Mouse (Mus musculus): Measurements from ENCODE around the gene Lrrc3. TPM values are rescaled to one million over a fixed set of nuclear protein-coding genes. Genes with fewer than 3 reads are reported as not detected.

Lrrc3 gene
- polyA plus RNA-seq, 1 experiment from 2014 or later: 2.7 TPM

DNA sequence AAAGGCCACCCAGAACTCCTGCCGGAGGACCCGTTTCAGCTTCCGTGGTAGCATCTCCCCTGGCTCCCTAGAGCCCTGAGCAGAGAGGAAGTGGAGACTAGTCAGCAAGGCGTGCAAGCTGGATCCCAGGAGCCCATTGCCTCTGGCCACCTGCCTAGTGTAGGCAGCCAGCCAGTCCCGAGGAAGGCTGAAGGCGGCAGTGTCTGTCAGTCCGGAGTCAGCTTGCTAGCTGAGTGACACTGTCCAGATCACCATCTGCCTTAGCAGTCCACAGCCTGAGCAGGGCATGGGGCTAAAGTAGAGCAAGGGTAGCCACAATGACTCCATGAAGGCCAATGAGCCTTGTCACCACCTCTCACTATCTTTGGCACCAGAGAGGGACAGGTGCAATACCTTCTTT lies 10.3 kb upstream of the Lrrc3 start:
- no peaks in the 10 kb centered on the region for H3K9me3 ChIP-seq (ENCODE audit: control insufficient read depth, low read length)
- WGBS: 84% methylated on average over 7 of the region's 7 CpGs
- no peaks in the 10 kb centered on the region for H3K4me1 ChIP-seq (ENCODE audit: control insufficient read depth, insufficient read depth, low read length)
- no peak overlapping the region for H3K9ac ChIP-seq (ENCODE audit: low read length)
- ATAC-seq (ENCODE audit: low FRiP score): no peak
- H3K36me3 ChIP-seq (ENCODE audit: control insufficient read depth, insufficient read depth, low read length): no peaks in the 10 kb centered on the region
- H3K27ac ChIP-seq (ENCODE audit: low read depth, low read length): no peak overlapping the region
- H3K4me3 ChIP-seq (ENCODE audit: low read depth, low read length): no peak overlapping the region
- H3K27me3 ChIP-seq (ENCODE audit: control insufficient read depth, insufficient read depth, low read length): no peaks in the 10 kb centered on the region
- H3K4me2 ChIP-seq: no peak overlapping the region
- no peak for DNase-seq (ENCODE audit: low spot score, missing footprints)

DNA sequence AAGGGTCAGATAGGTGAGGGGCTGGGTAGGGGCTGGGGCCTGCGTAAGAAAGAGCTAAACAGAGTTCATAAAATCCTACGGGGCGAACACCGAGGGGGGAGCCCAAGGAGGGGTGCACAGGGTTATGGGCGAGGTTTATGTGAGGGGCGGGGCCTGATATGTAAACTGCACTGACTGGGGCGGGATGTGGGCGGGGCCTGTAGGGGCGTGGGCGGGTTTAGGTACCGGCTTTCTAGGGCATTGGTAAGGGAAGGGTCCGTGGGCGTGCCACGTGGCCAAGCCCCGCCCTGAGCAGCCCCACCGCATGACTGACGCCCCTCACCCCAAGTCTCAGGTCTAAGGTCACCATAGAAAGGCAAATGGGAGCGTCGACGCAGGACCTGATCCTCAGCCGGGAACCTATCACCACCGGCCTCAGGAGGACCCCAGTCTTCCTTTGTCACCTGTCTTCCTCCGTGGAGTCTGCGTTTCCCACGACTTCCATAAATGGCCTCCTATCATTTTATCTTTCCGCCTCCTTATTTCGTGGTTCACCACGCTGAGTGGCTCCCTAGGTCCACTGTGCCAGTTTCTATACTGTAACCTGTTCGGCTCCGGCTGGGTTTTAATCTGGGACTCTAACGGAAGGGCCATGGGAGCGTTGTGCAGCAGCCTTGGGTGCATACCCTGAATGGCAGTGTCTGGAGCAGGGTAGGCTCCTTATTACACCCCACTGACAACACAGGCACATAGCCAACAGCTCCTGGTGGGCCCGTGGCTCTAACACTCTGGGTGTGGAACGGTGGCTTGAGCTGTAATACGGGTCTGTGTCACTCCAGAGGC lies 769 bp upstream of the Lrrc3 start:
- peak; percentile 85 for ATAC-seq (ENCODE audit: low FRiP score)
- Histone ChIP-seq H3K27ac (ENCODE audit: low read depth, low read length) (no peak overlapping the region), H3K9me3 (ENCODE audit: control insufficient read depth, low read length) (no peaks in the 10 kb centered on the region), H3K27me3 (ENCODE audit: control insufficient read depth, insufficient read depth, low read length) (peaks cover 8% of the 10 kb centered on the region), H3K4me2 (peak overlapping the region; percentile 70), H3K36me3 (ENCODE audit: control insufficient read depth, insufficient read depth, low read length) (no peaks in the 10 kb centered on the region), H3K4me1 (ENCODE audit: control insufficient read depth, insufficient read depth, low read length) (peaks cover 4% of the 10 kb centered on the region; the same call in 1 of the 2 replicates), H3K9ac (ENCODE audit: low read length) (peak overlapping the region; percentile 30), H3K4me3 (ENCODE audit: low read depth, low read length) (peak overlapping the region; percentile 45)
- WGBS: 6% methylated on average over 35 of the region's 35 CpGs
- peak; percentile 97 for DNase-seq (ENCODE audit: low spot score, missing footprints)

DNA sequence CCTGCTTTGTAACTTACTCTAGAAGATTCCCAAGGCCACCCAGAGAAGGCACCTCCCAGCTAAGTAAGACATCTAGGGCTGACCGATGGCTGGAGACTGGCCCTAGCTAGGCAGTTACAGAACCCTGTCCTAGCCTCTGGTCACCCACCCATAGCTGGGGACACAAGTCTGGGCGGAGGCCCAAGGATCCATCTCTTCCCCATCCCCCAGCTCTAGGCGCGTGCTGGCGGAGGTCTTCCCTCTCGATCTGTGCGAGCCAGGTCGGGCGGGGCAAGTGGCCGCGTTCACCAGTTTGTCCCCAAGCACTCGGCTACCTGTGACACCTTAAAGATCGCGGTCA lies 495 bp downstream of the Lrrc3 start:
- peak; percentile 39 for ATAC-seq (ENCODE audit: low FRiP score)
- no peaks in the 10 kb centered on the region for H3K9me3 ChIP-seq (ENCODE audit: control insufficient read depth, low read length)
- H3K4me3 ChIP-seq (ENCODE audit: low read depth, low read length): peak overlapping the region; percentile 45
- 2% methylated on average over 14 of the region's 14 CpGs for WGBS
- H3K27me3 ChIP-seq (ENCODE audit: control insufficient read depth, insufficient read depth, low read length): peaks cover 8% of the 10 kb centered on the region
- H3K9ac ChIP-seq (ENCODE audit: low read length): peak overlapping the region; percentile 54
- no peaks in the 10 kb centered on the region for H3K36me3 ChIP-seq (ENCODE audit: control insufficient read depth, insufficient read depth, low read length)
- H3K27ac ChIP-seq (ENCODE audit: low read depth, low read length): no peak overlapping the region
- peak overlapping the region; percentile 70 for H3K4me2 ChIP-seq
- H3K4me1 ChIP-seq (ENCODE audit: control insufficient read depth, insufficient read depth, low read length): peaks cover 4% of the 10 kb centered on the region; the same call in 1 of the 2 replicates
- peak; percentile 94 for DNase-seq (ENCODE audit: low spot score, missing footprints)

DNA sequence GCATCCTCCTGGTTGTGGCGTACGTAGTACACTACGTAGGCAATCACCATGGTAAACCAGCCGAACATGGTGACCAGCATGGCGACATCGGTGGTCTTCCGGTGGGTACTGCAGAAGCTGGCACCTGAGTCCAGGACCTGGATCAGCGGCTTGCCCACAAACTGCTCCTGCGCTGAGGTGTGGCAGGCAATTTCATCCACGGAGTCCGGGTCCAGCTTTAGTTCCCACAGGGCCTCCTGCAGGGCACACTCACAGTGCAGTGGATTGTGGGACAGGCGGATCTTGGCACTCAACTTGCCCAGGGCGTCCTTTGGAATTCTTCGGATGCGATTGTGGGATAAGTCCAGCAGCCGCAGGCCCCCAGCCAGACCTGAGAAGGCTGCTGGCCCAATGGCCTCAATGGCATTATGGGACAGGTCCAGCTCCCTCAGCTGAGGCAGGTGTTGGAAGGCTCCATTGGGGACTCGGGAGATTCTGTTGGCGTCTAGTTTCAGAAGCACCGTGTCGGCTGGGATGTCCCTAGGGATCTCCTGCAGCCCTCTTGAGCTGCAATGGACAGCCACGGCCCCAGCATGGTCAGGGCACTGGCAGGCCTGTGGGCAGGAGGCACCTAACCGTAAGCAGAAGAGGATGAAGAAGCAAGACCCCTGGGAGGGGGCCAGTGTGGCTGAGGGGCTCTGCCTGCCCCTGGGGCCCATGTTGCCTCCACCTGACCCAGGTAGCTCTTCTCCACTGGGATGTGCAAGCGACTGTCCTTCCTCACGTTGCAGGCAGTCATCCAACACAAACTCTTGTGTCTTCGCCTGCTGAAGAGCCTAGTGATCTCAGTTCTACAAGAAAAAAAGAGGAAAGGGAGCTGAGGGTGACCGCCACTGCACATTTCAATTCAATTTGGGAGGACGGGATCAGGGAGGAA lies 1.2 kb downstream of the Lrrc3 start:
- no peak for ATAC-seq (ENCODE audit: low FRiP score)
- Histone ChIP-seq H3K9me3 (ENCODE audit: control insufficient read depth, low read length) (no peaks in the 10 kb centered on the region), H3K9ac (ENCODE audit: low read length) (no peak overlapping the region), H3K27ac (ENCODE audit: low read depth, low read length) (no peak overlapping the region), H3K4me3 (ENCODE audit: low read depth, low read length) (no peak overlapping the region), H3K4me2 (no peak overlapping the region), H3K4me1 (ENCODE audit: control insufficient read depth, insufficient read depth, low read length) (peaks cover 4% of the 10 kb centered on the region; the same call in 1 of the 2 replicates), H3K36me3 (ENCODE audit: control insufficient read depth, insufficient read depth, low read length) (no peaks in the 10 kb centered on the region), H3K27me3 (ENCODE audit: control insufficient read depth, insufficient read depth, low read length) (peaks cover 8% of the 10 kb centered on the region)
- DNase-seq (ENCODE audit: low spot score, missing footprints): no peak
- WGBS: 83% methylated on average over 27 of the region's 27 CpGs

DNA sequence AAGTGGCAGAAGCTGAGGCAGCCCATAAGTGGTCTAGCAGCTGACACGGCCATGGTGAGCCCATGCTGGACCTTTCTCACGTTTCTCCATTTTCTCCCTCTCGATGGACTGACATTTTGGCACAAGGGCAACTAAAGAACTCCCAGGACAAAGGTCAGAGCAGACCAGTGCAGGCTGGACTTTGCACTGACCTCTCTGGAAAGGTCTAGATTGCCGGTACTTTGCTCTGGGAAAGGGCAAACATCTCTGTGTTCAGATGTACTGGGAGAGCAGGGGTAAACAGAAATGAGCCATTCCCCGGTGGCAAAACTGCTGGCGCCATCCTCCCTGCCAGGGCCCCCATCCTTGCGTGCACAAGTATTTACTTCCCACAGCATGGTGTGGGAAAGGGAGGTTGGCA lies 2.2 kb downstream of the Lrrc3 start:
- ATAC-seq (ENCODE audit: low FRiP score) (no peak), DNase-seq (ENCODE audit: low spot score, missing footprints) (no peak)
- Histone ChIP-seq H3K36me3 (ENCODE audit: control insufficient read depth, insufficient read depth, low read length) (no peaks in the 10 kb centered on the region), H3K4me1 (ENCODE audit: control insufficient read depth, insufficient read depth, low read length) (peaks cover 6% of the 10 kb centered on the region; the same call in 1 of the 2 replicates), H3K4me2 (no peak overlapping the region), H3K27ac (ENCODE audit: low read depth, low read length) (no peak overlapping the region), H3K27me3 (ENCODE audit: control insufficient read depth, insufficient read depth, low read length) (peaks cover 8% of the 10 kb centered on the region), H3K4me3 (ENCODE audit: low read depth, low read length) (no peak overlapping the region), H3K9ac (ENCODE audit: low read length) (no peak overlapping the region), H3K9me3 (ENCODE audit: control insufficient read depth, low read length) (no peaks in the 10 kb centered on the region)
- 86% methylated on average over 7 of the region's 7 CpGs for WGBS

DNA sequence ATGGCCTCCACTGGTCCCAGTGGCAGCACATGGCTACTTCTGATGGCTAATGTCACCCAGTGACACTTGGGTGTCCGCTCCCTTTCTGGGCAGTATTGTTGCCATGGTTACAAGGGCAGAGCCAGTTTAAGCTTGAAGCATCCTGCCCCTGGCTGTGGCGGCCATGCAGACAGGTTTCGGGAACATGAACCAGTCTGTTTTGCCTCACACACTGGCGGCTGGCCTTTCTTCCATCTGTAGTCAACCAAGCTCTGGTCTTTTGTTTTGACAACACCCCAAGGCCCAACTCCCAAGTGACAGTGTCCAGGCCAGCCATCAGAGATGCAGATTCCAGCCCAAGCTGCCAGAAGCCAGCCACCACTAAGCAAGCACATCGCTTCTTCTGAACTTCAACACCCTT lies 6.8 kb downstream of the Lrrc3 start:
- H3K27ac ChIP-seq (ENCODE audit: low read depth, low read length): no peak overlapping the region
- no peak overlapping the region for H3K9ac ChIP-seq (ENCODE audit: low read length)
- no peak overlapping the region for H3K4me2 ChIP-seq
- no peaks in the 10 kb centered on the region for H3K27me3 ChIP-seq (ENCODE audit: control insufficient read depth, insufficient read depth, low read length)
- ATAC-seq (ENCODE audit: low FRiP score): 0 out of 2 replicates have a peak, but pooled peaks have one; percentile 22
- 57% methylated on average over 5 of the region's 5 CpGs for WGBS
- H3K4me1 ChIP-seq (ENCODE audit: control insufficient read depth, insufficient read depth, low read length): peaks cover 2% of the 10 kb centered on the region; the same call in 1 of the 2 replicates
- no peak overlapping the region for H3K4me3 ChIP-seq (ENCODE audit: low read depth, low read length)
- DNase-seq (ENCODE audit: low spot score, missing footprints): no peak
- H3K9me3 ChIP-seq (ENCODE audit: control insufficient read depth, low read length): no peaks in the 10 kb centered on the region
- no peaks in the 10 kb centered on the region for H3K36me3 ChIP-seq (ENCODE audit: control insufficient read depth, insufficient read depth, low read length)

DNA sequence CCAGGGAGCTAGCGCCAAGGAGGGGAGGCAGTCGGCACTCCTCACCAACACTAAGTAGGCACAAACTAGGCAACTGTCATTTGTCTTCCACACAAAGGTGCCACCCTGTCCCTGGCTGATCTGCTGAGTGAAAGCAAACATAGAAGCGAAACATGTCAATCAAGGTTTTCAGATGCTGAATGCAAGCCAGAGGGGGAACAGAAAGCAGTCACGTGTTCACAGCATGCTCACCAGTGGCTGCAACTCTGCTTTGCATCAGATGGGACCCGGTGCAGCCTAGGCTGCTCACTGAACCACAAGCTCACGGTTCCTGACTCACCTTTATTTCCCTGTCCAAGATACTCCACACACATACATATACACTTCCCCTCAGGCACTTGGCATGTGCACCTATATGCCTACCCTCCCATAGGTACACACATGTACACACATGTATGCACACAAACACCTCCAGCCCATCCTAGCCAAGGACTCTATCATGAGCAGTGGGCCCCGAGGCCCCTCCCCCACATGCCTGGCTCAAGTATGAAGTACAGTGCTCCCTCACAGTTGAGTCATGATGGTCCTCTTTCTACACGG lies 11.3 kb downstream of the Lrrc3 start:
- H3K36me3 ChIP-seq (ENCODE audit: control insufficient read depth, insufficient read depth, low read length): no peaks in the 10 kb centered on the region
- DNase-seq (ENCODE audit: low spot score, missing footprints) (no peak), ATAC-seq (ENCODE audit: low FRiP score) (no peak)
- WGBS: 85% methylated on average over 8 of the region's 8 CpGs
- H3K9me3 ChIP-seq (ENCODE audit: control insufficient read depth, low read length): no peaks in the 10 kb centered on the region
- peaks cover 2% of the 10 kb centered on the region; the same call in 1 of the 2 replicates for H3K4me1 ChIP-seq (ENCODE audit: control insufficient read depth, insufficient read depth, low read length)
- H3K27me3 ChIP-seq (ENCODE audit: control insufficient read depth, insufficient read depth, low read length): no peaks in the 10 kb centered on the region
- no peak overlapping the region for H3K9ac ChIP-seq (ENCODE audit: low read length)
- no peak overlapping the region for H3K27ac ChIP-seq (ENCODE audit: low read depth, low read length)
- H3K4me3 ChIP-seq (ENCODE audit: low read depth, low read length): no peak overlapping the region
- H3K4me2 ChIP-seq: no peak overlapping the region

DNA sequence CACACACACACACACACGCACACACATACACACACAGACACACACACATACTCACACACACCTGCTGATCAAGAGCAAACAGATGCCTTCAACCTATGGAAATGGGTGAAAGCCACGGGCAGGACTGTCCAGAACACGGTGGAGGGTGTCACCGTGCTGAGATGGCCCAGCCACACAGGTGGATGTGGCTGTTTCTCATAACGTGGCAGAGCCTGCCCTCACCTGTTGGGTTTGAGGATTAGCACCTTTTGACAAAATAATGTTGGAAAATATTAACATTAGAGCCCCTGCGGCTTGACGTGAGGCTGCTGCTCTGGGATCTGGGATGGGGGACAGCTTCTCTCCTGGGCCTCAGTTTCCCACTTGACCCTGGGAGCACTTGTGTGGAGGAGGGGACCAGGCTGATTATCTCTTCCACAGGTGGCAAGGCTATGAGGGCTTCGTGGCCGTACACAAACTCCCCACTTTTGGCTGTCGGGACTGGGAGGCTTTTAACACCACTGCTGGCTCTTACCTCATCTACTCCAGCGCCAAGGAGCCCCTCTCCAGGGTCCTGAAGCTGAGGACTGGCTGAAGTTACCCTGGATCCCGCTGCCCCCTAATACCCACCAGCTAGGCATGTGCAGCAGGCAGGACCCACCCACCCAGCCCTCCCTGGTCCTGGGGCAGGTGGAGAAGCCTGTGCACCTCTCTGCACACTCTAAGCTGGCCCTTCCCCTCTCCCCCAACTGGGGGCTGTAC lies 16.2 kb downstream of the Lrrc3 start:
- Histone ChIP-seq H3K4me2 (no peak overlapping the region), H3K9me3 (ENCODE audit: control insufficient read depth, low read length) (no peaks in the 10 kb centered on the region), H3K27ac (ENCODE audit: low read depth, low read length) (no peak overlapping the region), H3K9ac (ENCODE audit: low read length) (no peak overlapping the region), H3K27me3 (ENCODE audit: control insufficient read depth, insufficient read depth, low read length) (no peaks in the 10 kb centered on the region), H3K4me1 (ENCODE audit: control insufficient read depth, insufficient read depth, low read length) (no peaks in the 10 kb centered on the region), H3K4me3 (ENCODE audit: low read depth, low read length) (no peak overlapping the region), H3K36me3 (ENCODE audit: control insufficient read depth, insufficient read depth, low read length) (no peaks in the 10 kb centered on the region)
- no peak for ATAC-seq (ENCODE audit: low FRiP score)
- 51% methylated on average over 12 of the region's 12 CpGs for WGBS
- no peak for DNase-seq (ENCODE audit: low spot score, missing footprints)
